Mouse (Mus musculus): ENCODE data around the gene Sstr3. TPM values are rescaled to one million over a fixed set of nuclear protein-coding genes. Genes with fewer than 3 reads are reported as not detected.

The Sstr3 gene
- polyA plus RNA-seq, 1 experiment: not detected

DNA sequence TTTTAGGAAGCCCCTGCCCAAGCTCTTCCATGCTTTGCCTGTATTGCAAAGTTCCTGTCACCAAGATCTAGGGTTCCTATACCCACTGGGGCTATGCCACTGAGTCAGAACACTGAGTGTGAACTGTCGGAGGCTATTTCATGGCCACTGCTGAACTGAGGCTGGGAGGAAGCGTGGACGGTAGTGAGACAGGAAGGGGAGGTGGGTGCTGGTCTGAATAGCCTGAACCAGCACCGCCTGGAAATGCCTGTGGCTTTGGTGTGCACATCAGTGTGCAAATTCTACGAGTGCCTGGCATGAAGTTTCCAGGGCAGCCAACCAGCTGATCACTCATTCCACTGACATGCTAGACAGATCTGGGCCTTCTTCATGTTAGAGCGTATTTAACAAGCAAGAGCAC lies 22.6 kb downstream of the Sstr3 start:
- Histone ChIP-seq H3K4me1 (ENCODE audit: control insufficient read depth, insufficient read depth, low read length) (no peaks in the 10 kb centered on the region), H3K27ac (ENCODE audit: insufficient read depth, low read length) (no peak overlapping the region), H3K4me3 (ENCODE audit: insufficient read depth, low read length) (no peak overlapping the region)
- TF ChIP-seq POLR2A (IDR thresholded peaks at IDR 0.05; ENCODE audit: low read depth, low read length) (no peak), CTCF (IDR thresholded peaks at IDR 0.05; ENCODE audit: borderline replicate concordance, insufficient read depth, low read length) (no peak)

GRCm38 (mm10) chr15:78521331-78521730 lies 23.2 kb downstream of the Sstr3 start:
- H3K27ac ChIP-seq (ENCODE audit: insufficient read depth, low read length): no peak overlapping the region
- no peak overlapping the region for H3K4me3 ChIP-seq (ENCODE audit: insufficient read depth, low read length)
- TF ChIP-seq CTCF (IDR thresholded peaks at IDR 0.05; ENCODE audit: borderline replicate concordance, insufficient read depth, low read length) (no peak), POLR2A (IDR thresholded peaks at IDR 0.05; ENCODE audit: low read depth, low read length) (no peak)
- H3K4me1 ChIP-seq (ENCODE audit: control insufficient read depth, insufficient read depth, low read length): no peaks in the 10 kb centered on the region

DNA sequence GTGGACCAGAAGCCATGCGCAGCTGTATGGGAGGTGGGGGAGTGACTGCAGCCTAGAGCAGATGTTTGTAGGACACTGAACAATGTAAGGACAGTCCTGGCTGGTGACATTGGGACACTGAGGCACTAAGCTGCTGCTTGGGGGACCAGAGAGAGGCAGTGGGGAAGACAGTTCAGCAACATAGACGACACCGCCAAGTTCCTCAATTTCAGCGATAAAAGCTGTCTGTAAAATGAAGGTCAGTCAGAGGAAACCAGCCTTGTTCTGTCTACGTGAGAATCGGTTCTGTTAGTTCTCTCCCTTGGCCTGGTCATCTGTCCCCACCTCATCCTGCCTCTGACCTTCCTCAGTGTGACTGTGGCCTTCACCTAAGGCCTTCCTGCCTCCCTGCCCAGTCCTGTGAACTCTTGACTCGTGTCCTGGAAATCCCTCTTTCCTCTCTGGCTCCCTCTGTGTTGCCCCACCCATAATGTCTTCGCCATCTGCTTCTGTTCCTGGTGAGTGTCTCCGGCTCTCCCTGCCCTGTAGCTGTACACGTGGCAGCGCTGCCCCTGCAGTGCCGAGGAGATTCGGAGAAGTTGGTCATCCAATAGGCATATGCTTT lies 24.3 kb downstream of the Sstr3 start:
- TF ChIP-seq POLR2A (IDR thresholded peaks at IDR 0.05; ENCODE audit: low read depth, low read length) (no peak), CTCF (IDR thresholded peaks at IDR 0.05; ENCODE audit: borderline replicate concordance, insufficient read depth, low read length) (no peak)
- Histone ChIP-seq H3K4me3 (ENCODE audit: insufficient read depth, low read length) (no peak overlapping the region), H3K4me1 (ENCODE audit: control insufficient read depth, insufficient read depth, low read length) (no peaks in the 10 kb centered on the region), H3K27ac (ENCODE audit: insufficient read depth, low read length) (no peak overlapping the region)

- Histone ChIP-seq H3K27ac (ENCODE audit: insufficient read depth, low read length) (no peak overlapping the region), H3K4me1 (ENCODE audit: control insufficient read depth, insufficient read depth, low read length) (no peaks in the 10 kb centered on the region), H3K4me3 (ENCODE audit: insufficient read depth, low read length) (no peak overlapping the region)
- TF ChIP-seq POLR2A (IDR thresholded peaks at IDR 0.05; ENCODE audit: low read depth, low read length): no peak
- TF ChIP-seq CTCF (IDR thresholded peaks at IDR 0.05; ENCODE audit: borderline replicate concordance, insufficient read depth, low read length): no peak
These were observed 26.3 kb downstream of the Sstr3 start for GRCm38 (mm10) chr15:78518221-78518620.

DNA sequence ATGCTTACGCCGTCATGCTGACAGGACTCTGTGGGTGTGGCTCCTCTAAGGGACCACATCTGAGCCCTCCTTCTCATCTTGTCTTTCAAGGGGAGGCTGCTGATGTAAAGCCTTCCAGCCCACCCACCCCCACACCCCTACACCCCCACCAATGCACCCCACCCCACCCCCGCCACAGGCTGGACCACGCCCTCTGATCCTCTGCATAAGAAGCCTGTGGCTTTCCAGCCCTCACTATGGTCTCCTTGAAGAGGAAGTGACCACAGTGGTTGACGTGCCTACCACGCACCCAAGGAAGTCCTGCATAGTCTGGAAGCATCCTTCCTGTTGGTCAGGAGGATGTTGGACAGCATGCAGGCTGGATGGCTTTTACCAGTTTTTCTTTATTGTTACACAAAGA lies 28.7 kb downstream of the Sstr3 start:
- no peaks in the 10 kb centered on the region for H3K4me1 ChIP-seq (ENCODE audit: control insufficient read depth, insufficient read depth, low read length)
- H3K4me3 ChIP-seq (ENCODE audit: insufficient read depth, low read length): no peak overlapping the region
- no peak for TF ChIP-seq CTCF (IDR thresholded peaks at IDR 0.05; ENCODE audit: borderline replicate concordance, insufficient read depth, low read length)
- no peak for TF ChIP-seq POLR2A (IDR thresholded peaks at IDR 0.05; ENCODE audit: low read depth, low read length)
- no peak overlapping the region for H3K27ac ChIP-seq (ENCODE audit: insufficient read depth, low read length)

DNA sequence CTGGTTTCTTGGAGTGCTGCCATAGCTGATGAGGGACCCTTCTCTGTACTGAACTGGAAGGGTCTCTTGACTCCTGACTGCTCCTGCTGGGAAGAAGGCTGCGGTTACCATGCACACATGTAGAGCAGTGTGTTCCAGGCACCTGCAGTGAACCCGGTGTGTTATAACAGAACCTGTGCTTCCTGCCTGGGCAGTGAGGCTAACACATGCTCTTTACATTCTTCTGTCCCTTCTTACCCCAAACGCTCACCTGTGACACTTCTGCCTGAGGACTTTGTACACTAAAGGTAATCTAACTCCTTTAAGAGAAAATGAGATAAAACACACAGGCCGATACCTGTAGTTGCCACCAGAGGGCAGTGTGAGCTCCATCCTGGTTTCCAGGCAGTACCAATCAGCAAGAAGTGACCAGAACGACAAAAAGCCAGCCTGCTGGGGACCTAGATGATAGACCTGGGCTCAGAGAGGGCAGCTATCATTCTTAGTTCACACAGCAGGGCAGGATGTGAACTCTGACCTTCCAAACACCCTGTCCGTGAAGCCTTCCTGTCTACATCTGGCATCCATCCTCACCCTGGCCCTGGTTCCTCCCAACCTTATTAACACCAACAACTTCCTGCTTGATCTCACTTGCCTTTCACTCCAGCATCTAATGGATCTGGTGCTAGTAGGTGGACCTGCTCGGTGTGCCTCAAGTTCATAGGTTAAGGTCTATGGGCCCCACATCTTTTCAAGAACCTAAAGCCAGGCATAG lies 29.9 kb downstream of the Sstr3 start:
- H3K27ac ChIP-seq (ENCODE audit: insufficient read depth, low read length): no peak overlapping the region
- no peaks in the 10 kb centered on the region for H3K4me1 ChIP-seq (ENCODE audit: control insufficient read depth, insufficient read depth, low read length)
- no peak overlapping the region for H3K4me3 ChIP-seq (ENCODE audit: insufficient read depth, low read length)
- TF ChIP-seq CTCF (IDR thresholded peaks at IDR 0.05; ENCODE audit: borderline replicate concordance, insufficient read depth, low read length) (peak; percentile 81; the same call in 1 of the 2 replicates), POLR2A (IDR thresholded peaks at IDR 0.05; ENCODE audit: low read depth, low read length) (no peak)

GRCm38 (mm10) chr15:78513019-78513418 lies 31.5 kb downstream of the Sstr3 start:
- no peaks in the 10 kb centered on the region for H3K4me1 ChIP-seq (ENCODE audit: control insufficient read depth, insufficient read depth, low read length)
- no peak overlapping the region for H3K4me3 ChIP-seq (ENCODE audit: insufficient read depth, low read length)
- H3K27ac ChIP-seq (ENCODE audit: insufficient read depth, low read length): no peak overlapping the region
- TF ChIP-seq CTCF (IDR thresholded peaks at IDR 0.05; ENCODE audit: borderline replicate concordance, insufficient read depth, low read length) (no peak), POLR2A (IDR thresholded peaks at IDR 0.05; ENCODE audit: low read depth, low read length) (no peak)

DNA sequence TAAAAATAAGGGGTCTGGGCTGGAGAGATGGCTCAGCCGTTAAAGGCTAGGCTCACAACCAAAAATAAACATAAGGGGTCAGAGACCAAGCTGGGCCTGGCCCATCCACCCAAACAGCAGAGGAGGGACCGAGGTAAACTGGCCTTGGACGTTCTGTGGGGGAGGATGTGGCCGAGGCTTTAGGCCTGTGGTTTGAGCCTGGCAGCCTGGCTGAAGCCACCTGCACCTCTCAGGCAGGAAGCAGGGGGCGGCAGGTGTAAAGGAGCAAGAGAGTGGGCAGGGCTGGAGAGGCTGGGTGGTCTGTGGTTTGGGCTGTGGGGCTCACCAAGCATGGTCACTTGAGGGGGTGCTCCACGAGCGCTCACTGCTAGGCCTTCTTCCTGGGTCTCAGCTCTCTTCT lies 32.5 kb downstream of the Sstr3 start:
- Histone ChIP-seq H3K4me3 (ENCODE audit: insufficient read depth, low read length) (no peak overlapping the region), H3K27ac (ENCODE audit: insufficient read depth, low read length) (no peak overlapping the region), H3K4me1 (ENCODE audit: control insufficient read depth, insufficient read depth, low read length) (no peaks in the 10 kb centered on the region)
- TF ChIP-seq CTCF (IDR thresholded peaks at IDR 0.05; ENCODE audit: borderline replicate concordance, insufficient read depth, low read length): no peak
- TF ChIP-seq POLR2A (IDR thresholded peaks at IDR 0.05; ENCODE audit: low read depth, low read length): no peak

GRCm38 (mm10) chr15:78510736-78511135 lies 33.7 kb downstream of the Sstr3 start:
- Histone ChIP-seq H3K27ac (ENCODE audit: insufficient read depth, low read length) (no peak overlapping the region), H3K4me3 (ENCODE audit: insufficient read depth, low read length) (no peak overlapping the region), H3K4me1 (ENCODE audit: control insufficient read depth, insufficient read depth, low read length) (no peaks in the 10 kb centered on the region)
- TF ChIP-seq POLR2A (IDR thresholded peaks at IDR 0.05; ENCODE audit: low read depth, low read length) (no peak), CTCF (IDR thresholded peaks at IDR 0.05; ENCODE audit: borderline replicate concordance, insufficient read depth, low read length) (no peak)

GRCm38 (mm10) chr15:78510121-78510576 lies 34.3 kb downstream of the Sstr3 start:
- Histone ChIP-seq H3K4me1 (ENCODE audit: control insufficient read depth, insufficient read depth, low read length) (no peaks in the 10 kb centered on the region), H3K4me3 (ENCODE audit: insufficient read depth, low read length) (no peak overlapping the region), H3K27ac (ENCODE audit: insufficient read depth, low read length) (no peak overlapping the region)
- TF ChIP-seq POLR2A (IDR thresholded peaks at IDR 0.05; ENCODE audit: low read depth, low read length): no peak
- no peak for TF ChIP-seq CTCF (IDR thresholded peaks at IDR 0.05; ENCODE audit: borderline replicate concordance, insufficient read depth, low read length)

Measured in embryonic fibroblast, embryonic 13.5 days (primary cell).